Mouse (Mus musculus) cerebellum, adult 8-10 months (tissue): ENCODE data around the gene 4921530L21Rik.

Source experiments
- DNase-seq: peaks from one replicate; pipeline ENCODE4 v3.0.0; 2022

Gene 4921530L21Rik

DNA sequence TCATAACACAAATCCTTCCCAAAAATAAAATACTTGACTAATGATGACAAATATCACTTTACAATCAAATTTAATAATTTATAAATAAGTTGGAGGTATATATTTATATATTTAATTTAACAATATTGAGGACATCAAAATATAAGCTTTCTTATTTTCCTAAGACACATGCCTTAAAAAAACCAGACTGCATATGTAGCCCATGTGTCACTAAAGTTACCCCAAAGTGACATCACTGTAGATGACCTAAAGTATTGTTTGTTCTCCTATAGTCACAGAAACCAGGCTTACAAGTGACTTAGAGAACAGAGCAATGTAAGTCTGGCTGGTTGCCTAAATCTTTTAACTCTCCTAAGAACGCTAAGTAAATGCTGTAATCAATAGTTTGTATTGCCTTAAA, at the start of gene 4921530L21Rik:
4921530L21Rik (plus strand) TSS at position 301 of the 400 bp plus-strand sequence.
- no peak for DNase-seq

DNA sequence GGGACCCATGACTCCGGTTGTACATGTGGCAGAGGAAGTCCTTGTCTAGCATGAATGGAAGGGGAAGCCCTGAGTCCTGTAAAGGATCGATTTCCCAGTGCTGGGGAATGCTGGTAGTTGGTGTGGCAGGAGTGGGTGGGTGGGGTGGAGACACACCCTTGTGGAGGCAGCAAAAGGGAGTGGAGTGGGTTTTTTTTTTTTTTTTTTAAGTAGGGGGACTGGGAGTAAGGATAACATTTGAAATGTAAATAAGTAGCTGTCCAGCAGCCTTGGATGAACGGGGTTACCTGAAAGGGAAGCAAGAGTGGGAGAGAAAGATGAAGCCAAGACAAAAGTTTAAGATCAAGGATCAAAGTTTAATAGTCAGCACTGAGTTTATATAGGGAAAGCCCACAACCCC, 47.2 kb upstream of the 4921530L21Rik start:
- DNase-seq = no peak

DNA sequence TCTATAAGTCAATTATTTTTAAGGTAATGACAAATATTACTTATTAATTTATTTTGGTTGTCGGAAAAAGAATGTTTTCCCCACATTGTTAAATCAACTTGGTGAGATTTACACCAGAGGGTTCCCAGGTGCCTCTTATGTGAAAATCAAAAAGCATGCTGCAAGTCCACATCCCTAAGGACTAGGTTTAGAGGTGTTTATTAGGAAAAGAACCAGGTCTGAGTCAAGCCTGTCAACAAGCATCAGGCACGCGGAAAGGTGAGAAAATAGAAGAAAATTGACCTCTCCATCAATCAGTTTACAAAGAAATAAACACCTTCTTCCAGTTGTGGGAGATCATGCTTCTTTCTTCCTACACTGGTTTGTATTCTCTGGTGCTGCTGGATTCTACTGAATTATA, 18.1 kb upstream of the 4921530L21Rik start:
- DNase-seq = no peak

DNA sequence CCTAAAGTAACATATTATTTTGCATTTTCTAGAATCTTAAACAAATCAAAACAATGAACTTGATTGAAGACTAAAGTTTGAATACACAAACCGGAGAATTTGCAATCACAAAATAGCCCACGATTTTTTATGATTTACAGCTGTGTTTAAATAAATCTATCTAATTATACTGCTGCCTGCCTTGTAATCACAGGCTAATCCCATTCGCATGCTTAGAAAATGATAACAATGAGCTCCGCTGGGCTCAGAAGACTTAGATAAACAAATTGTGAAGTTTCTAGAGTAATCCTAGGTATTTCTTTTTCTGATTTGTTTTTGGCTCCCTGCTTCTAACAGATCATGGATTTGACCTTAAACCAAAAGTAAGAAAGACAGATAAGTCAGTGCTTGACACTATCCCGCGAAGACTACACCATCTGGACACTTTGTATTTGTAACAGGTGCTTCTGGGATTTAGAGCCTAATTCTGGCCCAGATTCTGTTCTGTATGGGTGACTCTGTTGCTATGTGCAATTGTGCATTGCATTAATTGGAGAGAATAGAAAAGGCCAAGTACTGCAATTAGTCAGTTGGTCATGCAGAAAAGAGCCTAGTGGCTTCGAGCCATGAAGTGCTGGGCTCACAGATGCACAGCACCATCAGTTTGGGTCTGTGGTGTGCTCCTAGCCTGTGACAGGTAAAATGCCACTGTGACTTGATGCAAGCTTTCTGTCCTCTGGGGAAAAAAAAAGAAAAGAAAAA, 15.2 kb upstream of the 4921530L21Rik start:
- no peak for DNase-seq

DNA sequence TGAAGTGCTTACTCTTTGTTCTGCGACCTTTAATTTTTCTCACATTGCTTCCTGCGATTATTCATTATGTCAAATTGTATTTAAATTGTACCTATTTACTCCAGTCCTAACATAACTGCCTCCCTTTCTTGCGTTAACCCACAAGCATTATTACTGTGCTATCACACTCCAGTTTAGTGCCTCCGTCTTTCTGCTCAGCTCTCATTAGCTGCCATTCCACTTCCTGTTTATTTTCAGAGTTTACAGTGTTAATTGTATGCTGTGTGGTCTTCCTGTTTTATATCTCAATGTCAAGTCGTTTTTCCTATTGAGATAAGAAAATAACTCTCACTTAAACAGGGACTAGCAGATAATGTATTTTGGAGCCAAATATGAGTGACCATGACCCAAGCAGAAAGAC, 9.0 kb upstream of the 4921530L21Rik start:
- no peak for DNase-seq

DNA sequence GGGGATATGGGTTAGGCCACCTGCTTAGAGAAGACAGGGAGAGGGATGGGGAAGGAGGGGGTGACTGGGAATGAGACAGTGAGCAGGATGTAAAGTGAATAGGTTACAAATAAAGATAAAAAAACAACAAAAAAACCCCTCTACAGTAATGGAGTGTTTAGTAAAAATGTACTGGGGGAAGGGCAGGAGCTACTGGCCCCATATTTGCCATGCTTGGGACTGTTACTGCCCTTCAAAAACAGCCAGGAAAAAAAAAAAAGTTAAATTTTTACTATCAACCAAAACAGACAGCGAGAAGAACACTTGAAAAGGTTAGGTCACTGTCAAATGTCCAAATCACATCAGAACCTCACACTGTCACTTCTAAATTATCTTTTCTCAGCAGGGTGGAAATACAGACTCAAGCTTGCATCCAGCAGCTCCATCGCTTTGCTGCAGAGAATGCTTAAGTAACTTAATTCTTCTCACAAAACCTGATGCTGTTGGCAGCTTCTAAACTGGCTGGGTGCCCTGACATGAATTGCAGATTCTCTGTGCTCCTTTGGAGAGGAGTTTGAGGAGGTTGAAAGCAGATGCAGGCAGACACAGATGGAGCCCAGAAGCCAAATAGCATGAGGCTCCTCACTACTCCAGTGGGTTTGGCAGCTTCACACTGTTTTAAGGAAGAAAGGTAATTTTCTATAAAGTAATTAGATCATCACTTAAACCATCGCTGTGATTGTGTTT, 4.1 kb upstream of the 4921530L21Rik start:
- DNase-seq = peak; percentile 6

DNA sequence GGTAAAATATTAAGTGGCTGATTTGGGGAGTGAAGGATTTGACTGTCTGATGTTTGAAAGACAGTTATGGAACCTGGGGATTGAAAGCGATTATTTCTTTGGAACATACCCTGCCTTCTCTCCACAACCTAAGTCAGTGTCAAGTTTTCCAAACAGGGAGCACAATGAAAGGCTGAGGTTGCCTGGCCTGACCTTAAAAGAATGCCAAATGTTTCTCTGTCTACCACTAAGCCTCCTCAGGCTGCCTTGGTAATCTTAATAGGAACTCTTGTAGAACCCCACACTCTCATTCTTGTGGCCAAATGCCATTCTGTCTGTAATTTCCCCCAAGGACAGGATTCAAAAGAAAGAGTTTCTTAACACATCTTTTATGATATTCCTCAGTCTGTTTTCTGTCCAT, 3.5 kb upstream of the 4921530L21Rik start:
- no peak for DNase-seq

DNA sequence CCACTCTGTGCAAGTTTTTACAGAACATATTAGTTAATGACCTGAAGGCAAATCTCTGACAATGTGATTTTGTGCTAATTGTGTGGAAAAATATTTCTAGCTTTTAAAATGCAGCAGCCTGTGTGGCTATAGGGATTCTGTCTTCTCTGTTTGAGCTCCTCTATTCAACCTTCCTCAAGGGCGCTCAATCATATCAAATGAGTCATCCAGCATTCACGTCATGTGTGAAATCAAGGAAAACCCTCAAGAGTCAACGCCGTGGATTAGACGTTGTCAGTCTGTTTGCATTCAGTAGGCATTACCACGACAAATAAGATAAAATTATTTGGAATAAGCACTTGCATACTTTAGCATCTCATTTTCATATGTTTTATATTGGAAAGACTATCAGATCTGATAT, 18.4 kb downstream of the 4921530L21Rik start:
- no peak for DNase-seq

DNA sequence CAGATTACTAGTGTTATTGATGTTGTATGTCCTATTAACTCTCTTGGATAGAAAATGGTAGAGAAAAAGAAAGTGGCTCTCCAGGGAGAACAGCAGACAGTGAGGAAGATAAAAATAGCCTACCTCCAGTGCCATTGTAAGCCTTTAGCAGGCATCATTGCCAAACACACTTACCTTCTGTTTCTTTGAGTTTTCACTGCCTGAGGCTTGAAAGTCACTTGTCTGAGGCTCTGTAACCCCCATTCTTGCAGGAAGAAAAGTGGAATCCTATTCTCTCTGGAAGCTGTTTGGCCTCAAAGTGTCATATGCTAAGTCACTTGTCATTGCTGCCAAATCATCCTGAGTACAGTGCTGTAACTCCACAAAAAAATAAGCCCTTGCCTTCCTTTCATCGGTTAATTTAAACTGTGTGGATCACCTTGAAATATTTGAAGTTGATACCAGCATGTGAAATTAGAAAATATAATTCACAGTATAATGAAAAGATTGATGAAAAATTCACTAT, 23.6 kb downstream of the 4921530L21Rik start:
- DNase-seq = no peak

DNA sequence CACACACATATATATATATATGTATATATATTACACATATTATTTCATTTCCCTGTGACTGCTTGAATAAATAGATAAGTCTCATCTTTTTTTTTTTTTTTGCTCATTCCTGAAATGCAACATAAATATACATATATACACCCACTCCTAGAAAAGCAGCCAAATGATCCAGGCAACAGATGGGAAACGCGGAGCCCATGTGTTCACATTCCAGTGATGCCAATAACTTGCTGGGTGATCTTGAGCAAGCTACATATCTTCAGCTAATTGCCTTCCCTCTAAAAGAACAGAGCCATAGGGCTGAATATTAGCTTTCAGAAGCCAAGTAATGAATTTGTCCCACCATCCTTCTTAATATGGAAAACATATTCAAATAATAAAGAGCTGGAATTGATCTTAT, 32.2 kb downstream of the 4921530L21Rik start:
- DNase-seq = no peak

DNA sequence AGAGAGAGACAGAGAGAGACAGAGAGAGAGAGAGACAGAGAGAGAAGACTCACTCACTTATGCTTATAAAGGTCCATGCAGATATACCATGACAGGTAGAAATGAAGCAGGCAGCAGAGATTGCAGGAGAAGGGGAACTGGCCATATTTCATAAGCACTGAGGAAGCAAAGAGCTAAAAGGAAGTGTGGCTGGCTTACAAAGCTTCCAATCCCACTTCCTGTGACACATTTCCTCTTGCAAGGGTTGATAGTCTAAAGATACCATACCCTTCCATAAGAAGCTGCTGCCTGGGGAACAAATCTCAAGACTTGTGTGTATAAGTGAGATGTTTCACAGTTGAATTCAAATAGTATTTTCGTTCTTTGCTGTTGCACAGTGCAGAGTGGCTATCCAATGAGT, 45.7 kb downstream of the 4921530L21Rik start:
- no peak for DNase-seq

DNA sequence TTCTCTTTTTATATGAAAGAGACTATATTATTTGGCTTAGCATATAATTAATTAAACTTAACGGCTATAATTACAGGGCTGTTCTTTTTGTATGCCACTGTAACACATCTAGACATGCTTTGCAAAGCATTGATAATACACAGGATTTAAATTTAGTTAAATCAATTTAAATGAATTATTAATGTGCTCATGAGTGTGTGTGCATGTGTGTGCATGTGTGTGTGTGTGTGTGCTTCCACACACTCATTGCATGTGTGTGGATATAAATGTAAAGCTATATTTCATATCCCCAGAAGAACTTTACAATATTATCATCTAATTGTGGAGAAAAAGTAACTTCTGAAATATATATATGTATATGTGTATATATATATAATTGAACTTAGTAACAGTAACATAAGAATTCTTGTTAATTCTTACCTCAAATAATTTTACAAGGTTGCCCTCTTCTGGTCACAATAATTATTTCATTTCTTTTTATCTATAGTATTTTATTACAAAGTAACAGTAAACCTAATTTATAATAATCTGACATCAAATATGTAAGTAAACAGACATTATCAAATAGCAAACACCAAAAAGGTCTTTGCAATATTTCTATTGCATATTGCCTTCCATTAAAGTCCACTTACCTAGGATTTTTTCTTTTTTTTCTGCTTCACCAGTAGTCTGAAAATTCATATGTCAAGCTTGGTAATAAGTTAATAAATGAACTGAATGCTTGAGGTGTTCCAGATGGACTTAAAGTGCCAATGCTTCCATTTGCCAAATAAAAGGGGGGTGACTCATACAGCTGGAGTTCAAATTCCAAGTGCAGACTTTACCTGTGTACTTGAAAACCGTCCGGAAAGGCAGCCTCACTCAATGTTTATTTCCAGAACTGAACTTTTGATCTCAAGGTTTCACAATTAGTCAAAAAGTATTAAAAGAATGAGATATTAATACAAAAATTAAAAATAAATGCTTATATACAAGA, 47.0 kb downstream of the 4921530L21Rik start:
- DNase-seq = no peak
